Mouse (Mus musculus) G1E (cell line): ENCODE results near the gene Wdr63. TPM values are rescaled to one million over a fixed set of nuclear protein-coding genes. Genes with fewer than 3 reads are reported as not detected.

Experiments
- ATAC-seq: 2 replicates; pipeline ENCODE4 v1.8.0; 2016; ENCODE audit warnings: mild to moderate bottlenecking; ENCODE audit not compliant: insufficient number of reproducible peaks, poor library complexity, low FRiP score, severe bottlenecking; ENCODE audit errors: extremely low read depth
- DNase-seq: peaks from one replicate; pipeline ENCODE4 v3.0.0; 2012; ENCODE audit warnings: low spot score
- H3K27me3 ChIP-seq: 2 replicates; pipeline ENCODE4 v1.6.1; 2012; ENCODE audit warnings: mild to moderate bottlenecking, low read length, inconsistent platforms; ENCODE audit not compliant: insufficient read depth
- H3K36me3 ChIP-seq: replicated peaks from 2 replicates; pipeline ENCODE3; 2012; ENCODE audit warnings: mild to moderate bottlenecking, inconsistent platforms
- H3K4me1 ChIP-seq: 2 replicates; pipeline ENCODE4 v1.6.1; 2012; ENCODE audit warnings: low read depth, low read length, inconsistent platforms, mixed read lengths; ENCODE audit not compliant: insufficient read depth
- H3K4me3 ChIP-seq: 2 replicates; pipeline ENCODE4 v1.5.1; 2012; ENCODE audit warnings: low read depth, mild to moderate bottlenecking, inconsistent platforms, low read length, moderate library complexity, mixed read lengths
- H3K9me3 ChIP-seq: replicated peaks from 2 replicates; pipeline ENCODE4 v1.6.1; 2012; ENCODE audit warnings: inconsistent platforms
- CTCF ChIP-seq: IDR thresholded peaks from 2 replicates; pipeline ENCODE4 v1.5.1; 2012; ENCODE audit warnings: low read depth, low read length, inconsistent platforms, mixed read lengths
- GATA1 ChIP-seq: IDR thresholded peaks from 2 replicates; pipeline ENCODE4 v1.6.1; 2012; ENCODE audit warnings: borderline replicate concordance, low read length, inconsistent platforms, mixed read lengths
- GATA2 ChIP-seq: IDR thresholded peaks from 2 replicates; pipeline ENCODE4 v1.6.1; 2012; ENCODE audit warnings: low read depth, low read length, inconsistent platforms, borderline replicate concordance
- POLR2AphosphoS5 ChIP-seq: IDR thresholded peaks from 2 replicates; pipeline ENCODE4 v1.6.1; 2012; ENCODE audit warnings: low read depth, low read length, inconsistent platforms; ENCODE audit not compliant: insufficient replicate concordance
- TAL1 ChIP-seq: conservative IDR thresholded peaks from 2 replicates; pipeline ENCODE4 v1.6.1; 2012; ENCODE audit warnings: low read depth, low read length, inconsistent platforms, mixed read lengths
- polyA plus RNA-seq: library from polyadenylated mRNA; stranded (reverse); fragments of >175 nt; gene quantifications from 2 replicates; pipeline ENCODE4 v1.2.3, GENCODE M21; 2012
- total RNA-seq, 2 experiments: library from RNA; stranded (forward) in 1 of 2; stranded (reverse) in 1 of 2; fragments of 200-1000 nt in 1 of 2; fragments of >200 nt in 1 of 2; fragmentation: Nextera tagmentation in 1 of 2; gene quantifications; 2 replicates each; pipeline ENCODE4 v1.2.3; 2014 to 2017

Gene Wdr63
- total and polyA plus RNA-seq, 3 experiments = not detected

DNA sequence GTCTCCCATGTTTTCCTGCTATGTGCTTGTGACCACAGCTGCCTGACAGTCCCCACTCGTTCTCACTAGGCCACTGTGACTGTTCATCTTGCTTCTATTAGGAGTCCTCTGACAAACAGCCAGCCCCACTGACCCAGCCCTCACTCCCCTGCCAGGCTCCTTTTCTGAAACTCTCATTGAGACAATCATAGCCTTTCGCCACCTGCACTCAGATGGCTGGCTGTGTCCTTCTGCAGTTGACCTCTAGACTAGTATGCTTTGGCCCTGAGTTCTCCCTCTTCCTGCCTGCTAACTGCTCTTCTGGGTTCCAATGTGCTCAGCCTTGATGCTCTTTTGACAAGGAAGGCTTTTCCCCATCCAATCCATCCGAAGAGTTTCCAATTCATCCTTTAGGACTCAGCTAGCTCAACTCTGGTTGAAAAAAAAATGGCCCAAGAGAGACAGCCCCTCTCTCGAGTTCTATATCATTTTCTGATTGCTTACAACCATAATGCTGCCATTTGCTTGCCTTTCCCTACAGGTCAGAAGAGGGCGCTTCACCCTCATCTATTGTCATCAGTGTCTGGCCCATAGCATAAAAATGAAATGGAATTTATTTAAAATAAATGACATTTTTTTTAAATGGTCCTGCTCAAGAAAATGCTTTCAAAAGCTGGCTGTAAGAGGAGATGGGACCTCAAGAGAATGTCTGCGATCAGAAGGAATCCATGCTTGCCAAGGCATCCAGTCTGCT is 54.7 kb downstream of the Wdr63 start:
- DNase-seq (no peak), ATAC-seq (no peak)
- H3K36me3 ChIP-seq = no peaks in the 10 kb centered on the region
- H3K9me3 ChIP-seq = no peaks in the 10 kb centered on the region
- no peak overlapping the region for H3K4me3 ChIP-seq
- H3K27me3 ChIP-seq = no peaks in the 10 kb centered on the region
- TF ChIP-seq GATA2 (no peak), TAL1 (no peak), GATA1 (no peak), CTCF (no peak), POLR2AphosphoS5 (no peak)
- peaks cover 59% of the 10 kb centered on the region for H3K4me1 ChIP-seq

DNA sequence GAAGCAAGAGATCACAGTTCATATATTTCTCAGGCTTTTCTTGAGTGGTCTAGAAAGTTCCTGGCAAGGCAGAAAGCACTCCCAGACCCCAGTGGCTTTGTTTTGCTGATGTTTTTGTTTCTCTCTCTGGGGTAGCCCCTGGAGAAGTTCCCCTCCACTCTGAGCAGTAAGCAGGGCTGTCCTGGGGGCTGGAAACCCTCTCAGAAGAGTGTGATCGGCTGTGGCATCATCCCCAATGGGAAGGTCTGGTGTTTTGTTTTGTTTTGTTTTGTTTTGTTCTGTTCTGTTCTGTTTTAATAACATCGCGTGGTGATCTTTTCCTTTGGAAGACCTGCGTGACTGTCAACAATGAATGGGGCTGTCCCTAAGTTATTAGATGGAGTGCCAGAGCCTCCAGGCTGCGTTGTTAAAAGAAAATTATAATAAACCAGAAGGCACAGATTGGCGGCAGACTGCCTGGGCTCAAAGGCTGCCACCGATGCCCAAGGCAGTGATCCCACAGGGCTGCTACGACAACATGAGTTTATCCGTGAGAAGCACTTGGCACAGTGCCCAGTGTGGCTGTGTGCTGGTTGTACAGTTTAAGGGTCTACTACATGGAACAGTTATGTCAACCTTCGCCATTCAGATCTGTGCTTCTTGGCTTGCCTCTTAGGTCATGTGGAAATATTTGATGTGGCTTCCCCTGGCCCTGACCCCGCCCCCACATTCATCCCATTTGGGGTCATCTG is 56.5 kb downstream of the Wdr63 start:
- Histone ChIP-seq H3K36me3 (no peaks in the 10 kb centered on the region), H3K4me1 (peaks cover 69% of the 10 kb centered on the region), H3K9me3 (no peaks in the 10 kb centered on the region), H3K27me3 (no peaks in the 10 kb centered on the region), H3K4me3 (no peak overlapping the region)
- TF ChIP-seq POLR2AphosphoS5 (no peak), TAL1 (no peak), CTCF (no peak), GATA1 (no peak), GATA2 (no peak)
- ATAC-seq (no peak), DNase-seq (no peak)

DNA sequence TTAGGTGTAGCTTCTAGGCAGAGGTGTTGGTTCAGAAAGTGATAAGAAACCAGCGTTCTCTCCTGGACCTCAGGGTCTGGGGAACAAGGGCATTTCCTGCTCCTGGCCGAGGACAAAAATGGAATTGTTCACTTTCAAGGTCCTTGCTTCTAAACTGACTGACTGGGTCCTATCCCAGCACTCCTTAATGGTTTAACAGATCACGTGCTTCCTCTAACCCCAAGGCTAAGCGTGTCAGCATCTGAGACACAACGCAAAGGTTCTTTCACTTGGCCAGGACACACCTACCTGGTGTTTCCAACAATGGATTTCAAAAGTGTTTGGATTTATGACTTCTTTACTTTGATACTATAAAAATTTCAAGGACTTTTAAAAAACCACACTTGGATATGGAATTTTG is 58.0 kb downstream of the Wdr63 start:
- H3K36me3 ChIP-seq = no peaks in the 10 kb centered on the region
- ATAC-seq = no peak
- TF ChIP-seq GATA1 (no peak), CTCF (no peak), POLR2AphosphoS5 (no peak), TAL1 (no peak), GATA2 (no peak)
- H3K27me3 ChIP-seq = no peaks in the 10 kb centered on the region
- DNase-seq = no peak
- H3K9me3 ChIP-seq = no peaks in the 10 kb centered on the region
- peaks cover 81% of the 10 kb centered on the region for H3K4me1 ChIP-seq
- no peak overlapping the region for H3K4me3 ChIP-seq

GRCm38 (mm10) chr3:146047704-146048207 is 60.2 kb downstream of the Wdr63 start:
- Histone ChIP-seq H3K4me3 (peak overlapping the region; percentile 65), H3K27me3 (no peaks in the 10 kb centered on the region), H3K4me1 (peaks cover 83% of the 10 kb centered on the region), H3K9me3 (no peaks in the 10 kb centered on the region), H3K36me3 (no peaks in the 10 kb centered on the region)
- TF ChIP-seq TAL1 (no peak), POLR2AphosphoS5 (no peak), GATA1 (no peak), GATA2 (no peak)
- DNase-seq (peak; percentile 61), ATAC-seq (peak; percentile 78)

DNA sequence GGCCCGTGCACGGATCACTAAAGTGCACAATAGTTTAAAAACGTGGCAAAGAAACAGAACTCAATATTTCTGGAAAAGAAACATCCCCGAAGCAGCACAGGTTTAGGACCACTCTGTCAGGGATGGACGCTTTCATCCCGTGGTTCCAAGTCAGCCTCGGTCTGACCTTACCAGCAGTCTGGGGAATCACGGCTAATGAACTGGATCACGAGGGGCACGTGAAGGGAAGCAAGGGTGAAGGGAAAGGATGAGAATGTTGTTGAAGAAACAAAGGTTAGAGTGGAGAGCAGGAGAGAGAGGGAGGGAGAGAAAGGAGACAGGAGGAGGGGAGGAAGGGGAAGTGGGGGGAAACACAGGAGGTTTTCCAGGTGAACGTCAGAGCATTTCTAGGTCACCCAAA is 61.9 kb downstream of the Wdr63 start:
- Histone ChIP-seq H3K27me3 (no peaks in the 10 kb centered on the region), H3K4me3 (no peak overlapping the region), H3K9me3 (no peaks in the 10 kb centered on the region), H3K36me3 (no peaks in the 10 kb centered on the region), H3K4me1 (peaks cover 75% of the 10 kb centered on the region)
- TF ChIP-seq GATA2 (no peak), POLR2AphosphoS5 (no peak), TAL1 (no peak), GATA1 (no peak), CTCF (no peak)
- ATAC-seq = no peak
- DNase-seq = no peak

DNA sequence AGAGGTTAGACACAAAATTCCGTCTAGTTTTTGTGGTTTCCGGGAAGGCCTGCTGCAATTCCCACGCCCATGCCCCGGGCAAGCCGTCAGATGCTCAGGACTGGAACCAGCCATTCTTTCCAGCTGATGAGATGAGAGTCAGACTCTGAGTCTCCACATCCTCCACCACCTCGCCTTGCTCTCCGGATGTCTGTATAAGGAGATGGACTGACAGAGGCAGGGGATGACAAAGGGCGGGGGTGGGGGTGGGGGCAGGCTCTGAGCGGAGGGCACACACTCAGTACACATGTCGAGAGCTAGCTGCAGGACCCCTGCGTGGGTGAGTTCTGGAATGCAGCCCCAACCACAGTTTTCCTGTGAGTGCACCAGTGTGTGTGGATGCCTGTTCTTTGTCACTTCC is 63.0 kb downstream of the Wdr63 start:
- Histone ChIP-seq H3K9me3 (no peaks in the 10 kb centered on the region), H3K4me1 (peaks cover 69% of the 10 kb centered on the region), H3K4me3 (no peak overlapping the region), H3K27me3 (no peaks in the 10 kb centered on the region), H3K36me3 (no peaks in the 10 kb centered on the region)
- no peak for TF ChIP-seq POLR2AphosphoS5
- no peak for DNase-seq
- no peak for ATAC-seq
